Mouse (Mus musculus) layer of hippocampus, adult 9-10 months (tissue): Measurements from ENCODE around the gene Zfp606.

ENCODE experiments used
- DNase-seq: peaks from one replicate; pipeline ENCODE4 v3.0.0; 2022; ENCODE audit warnings: low spot score

Zfp606 gene

DNA sequence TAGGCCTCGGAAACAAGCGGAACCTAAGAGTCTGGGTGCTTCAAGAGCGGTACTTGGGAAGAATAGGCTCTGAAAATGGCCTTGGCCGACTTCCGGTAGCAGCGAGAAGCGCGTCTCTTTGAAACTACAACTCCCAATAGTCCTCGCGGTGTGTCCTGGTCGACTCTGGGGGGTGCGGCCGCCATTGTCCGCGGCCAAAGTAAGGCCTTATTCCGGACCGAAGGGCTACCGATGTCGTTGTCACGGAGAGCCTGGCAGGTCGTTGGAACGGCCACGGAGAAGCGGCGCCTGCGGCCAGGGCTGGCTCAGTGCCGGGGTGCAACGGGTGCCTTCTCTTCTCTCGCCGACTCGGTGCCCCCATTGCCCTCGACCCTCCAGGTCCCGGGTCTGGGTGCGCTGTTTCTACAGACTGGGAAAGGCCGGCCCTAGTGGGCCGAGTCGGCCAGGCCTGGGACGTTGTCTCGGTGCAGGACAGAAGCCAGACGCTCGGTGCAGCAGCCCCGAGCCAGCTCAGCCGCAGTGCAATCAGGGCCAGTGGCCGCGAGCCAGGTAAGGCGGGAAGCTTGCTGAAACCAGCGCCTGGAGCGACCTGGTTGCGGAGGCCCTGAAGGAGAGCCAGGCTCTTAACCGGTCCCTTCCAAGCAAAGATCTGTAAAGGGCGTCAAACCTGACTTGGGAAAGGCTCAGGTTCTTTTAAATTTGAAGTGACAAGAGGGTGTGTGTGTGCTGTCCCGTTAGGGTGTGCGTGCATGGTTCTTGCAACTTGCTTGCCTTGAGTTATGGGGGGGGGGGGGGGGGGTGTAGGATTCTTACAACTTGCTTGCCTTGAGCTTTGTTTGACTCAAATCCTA lies at the start of gene Zfp606:
TSS of gene Zfp606 (plus strand) at position 136 of the 851 bp plus-strand sequence.
- peak; percentile 77 for DNase-seq

GRCm38 (mm10) chr7:12479009-12479346 lies 885 bp downstream of the Zfp606 start:
- DNase-seq = no peak

- no peak for DNase-seq
These were observed 1.4 kb downstream of the Zfp606 start for GRCm38 (mm10) chr7:12479525-12479924.

GRCm38 (mm10) chr7:12483771-12484170 lies 5.7 kb downstream of the Zfp606 start:
- no peak for DNase-seq

- DNase-seq = no peak
These were observed 7.9 kb downstream of the Zfp606 start for GRCm38 (mm10) chr7:12485956-12486355.

GRCm38 (mm10) chr7:12486691-12487090 lies 8.6 kb downstream of the Zfp606 start:
- DNase-seq = no peak

GRCm38 (mm10) chr7:12510913-12511312 lies 32.8 kb downstream of the Zfp606 start:
- no peak for DNase-seq

DNA sequence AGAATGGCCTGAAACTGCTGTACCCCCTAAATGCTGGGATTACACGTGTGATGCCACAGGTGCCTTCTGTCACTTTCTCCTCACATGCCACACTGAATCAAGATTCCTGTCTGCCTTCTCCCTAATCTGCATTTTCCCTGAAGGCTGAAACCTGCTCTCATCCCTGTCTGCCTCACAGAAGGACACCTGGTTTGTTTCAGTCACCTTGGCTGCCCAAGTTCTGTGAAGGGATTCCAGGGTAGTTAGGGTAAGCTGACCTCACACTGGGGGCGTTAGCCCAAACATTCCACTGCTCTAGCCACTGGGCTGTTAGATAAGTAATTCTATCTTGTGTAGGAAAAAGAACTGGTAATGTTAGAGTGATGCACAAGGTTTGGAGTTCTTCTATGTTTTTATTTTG lies 34.1 kb downstream of the Zfp606 start, which contains the start of gene 2900092C05Rik:
TSS of gene 2900092C05Rik (plus strand) at position 301 of the 400 bp plus-strand sequence.
- DNase-seq = no peak
